Mouse (Mus musculus) ES-Bruce4 (cell line): Measurements from ENCODE around the gene Xk.
"Not testable (repeated sequence)": the region's sequence is repeated elsewhere in the genome, so short reads cannot be mapped to it uniquely, and the experiment has no call there.

Experiments used
- EP300 ChIP-seq: IDR thresholded peaks from 2 replicates; pipeline ENCODE4 v1.6.1; 2011; ENCODE audit warnings: low read depth, low read length; ENCODE audit not compliant: insufficient read depth
- POLR2A ChIP-seq: IDR thresholded peaks from one replicate; pipeline ENCODE4 v1.8.1; 2011; ENCODE audit warnings: low read length; ENCODE audit not compliant: insufficient read depth

GRCm38 (mm10) chrX:9333035-9333434 lies 60.5 kb downstream of the Xk start:
- TF ChIP-seq EP300, POLR2A: not testable (repeated sequence)
